Mouse (Mus musculus) stomach, embryonic 14.5 days (tissue): ENCODE data around the gene Ormdl3. TPM values are rescaled to one million over a fixed set of nuclear protein-coding genes. Genes with fewer than 3 reads are reported as not detected.

ENCODE experiments used
- ATAC-seq: fragments of 200-750 bp; cut with Nextera tagmentation; 2 replicates; pipeline ENCODE4 v1.8.0; 2017; ENCODE audit warnings: low read depth, moderate TSS enrichment; ENCODE audit not compliant: insufficient number of reproducible peaks, insufficient read depth, low FRiP score
- H3K27ac ChIP-seq: fragments of 300-500 bp; sonication (generic); 2 replicates; pipeline ENCODE4 v1.5.1; 2014; ENCODE audit warnings: mild to moderate bottlenecking, low read length, moderate library complexity, mixed read lengths
- H3K27me3 ChIP-seq: fragments of 300-500 bp; sonication (generic); 2 replicates; pipeline ENCODE4 v1.6.1; 2014; ENCODE audit warnings: low read length, control low read depth, mixed read lengths; ENCODE audit not compliant: control insufficient read depth, insufficient read depth
- H3K36me3 ChIP-seq: fragments of 300-500 bp; sonication (generic); 2 replicates; pipeline ENCODE4 v1.6.1; 2014; ENCODE audit warnings: mild to moderate bottlenecking, control low read depth, low read length, moderate library complexity, mixed read lengths; ENCODE audit not compliant: control insufficient read depth, insufficient read depth
- H3K4me1 ChIP-seq: fragments of 300-500 bp; sonication (generic); 2 replicates; pipeline ENCODE4 v1.6.1; 2014; ENCODE audit warnings: low read length, control low read depth, mixed read lengths; ENCODE audit not compliant: control insufficient read depth, insufficient read depth
- H3K4me2 ChIP-seq: fragments of 300-500 bp; sonication (generic); replicated peaks from 2 replicates; pipeline ENCODE4 v1.6.1; 2014; ENCODE audit warnings: low read depth, low read length, control low read depth
- H3K4me3 ChIP-seq: fragments of 300-500 bp; sonication (generic); 2 replicates; pipeline ENCODE4 v1.5.1; 2014; ENCODE audit warnings: low read depth, low read length, control low read depth
- H3K9ac ChIP-seq: fragments of 300-500 bp; sonication (generic); replicated peaks from 2 replicates; pipeline ENCODE4 v1.6.1; 2014; ENCODE audit warnings: low read depth, mild to moderate bottlenecking, control low read depth, low read length, moderate library complexity, mixed read lengths
- H3K9me3 ChIP-seq: fragments of 300-500 bp; sonication (generic); 2 replicates; pipeline ENCODE4 v1.6.1; 2016; ENCODE audit warnings: low read depth, low read length, control low read depth; ENCODE audit not compliant: control insufficient read depth
- WGBS: fragments of 180-500 bp; shearing (Covaris S2); extraction: QIAGEN DNeasy Blood & Tissue Kit; methylation state at CpG from one replicate; pipeline ENCODE4 v1.1.7; 2014; 5-methylcytosine and 5-hydroxymethylcytosine counted together
- polyA plus RNA-seq: library from polyadenylated mRNA; unstranded; fragments of >200 nt; fragmentation: Nextera tagmentation; extraction: Ambion mirVana; gene quantifications from 2 replicates; pipeline ENCODE4 v1.2.1, GENCODE M21; 2014

Ormdl3 gene
- polyA plus RNA-seq, 1 experiment from 2014 or later = 9.6 TPM

GRCm38 (mm10) chr11:98543414-98543813, 43.8 kb downstream of the Ormdl3 start:
- Histone ChIP-seq H3K4me2 (no peak overlapping the region), H3K9ac (no peak overlapping the region), H3K36me3 (no peaks in the 10 kb centered on the region), H3K27me3 (peaks cover 27% of the 10 kb centered on the region), H3K4me3 (no peak overlapping the region), H3K9me3 (no peaks in the 10 kb centered on the region), H3K4me1 (peaks cover 8% of the 10 kb centered on the region), H3K27ac (no peak overlapping the region)
- 66% methylated on average over 1 of the region's 1 CpGs for WGBS
- ATAC-seq = no peak

- H3K27ac ChIP-seq = no peak overlapping the region
- no peak overlapping the region for H3K9ac ChIP-seq
- H3K4me2 ChIP-seq = no peak overlapping the region
- ATAC-seq = no peak
- peaks cover 21% of the 10 kb centered on the region for H3K27me3 ChIP-seq
- no peak overlapping the region for H3K4me3 ChIP-seq
- no peaks in the 10 kb centered on the region for H3K36me3 ChIP-seq
- H3K4me1 ChIP-seq = peaks cover 8% of the 10 kb centered on the region
- no peaks in the 10 kb centered on the region for H3K9me3 ChIP-seq
- 70% methylated on average over 8 of the region's 8 CpGs for WGBS
Observed at GRCm38 (mm10) chr11:98542553-98542952, 44.6 kb downstream of the Ormdl3 start.

- Histone ChIP-seq H3K27me3 (peaks cover 6% of the 10 kb centered on the region; the same call in 1 of the 2 replicates), H3K4me1 (peaks cover 1% of the 10 kb centered on the region; the same call in 1 of the 2 replicates), H3K9ac (no peak overlapping the region), H3K4me3 (no peak overlapping the region), H3K9me3 (no peaks in the 10 kb centered on the region), H3K36me3 (no peaks in the 10 kb centered on the region), H3K27ac (no peak overlapping the region), H3K4me2 (no peak overlapping the region)
- ATAC-seq = no peak
- 83% methylated on average over 5 of the region's 5 CpGs for WGBS
Observed at GRCm38 (mm10) chr11:98540319-98540718, 46.8 kb downstream of the Ormdl3 start.

- no peak overlapping the region for H3K27ac ChIP-seq
- no peak for ATAC-seq
- no peak overlapping the region for H3K4me2 ChIP-seq
- no peaks in the 10 kb centered on the region; the same call in 1 of the 2 replicates for H3K27me3 ChIP-seq
- H3K9ac ChIP-seq = no peak overlapping the region
- H3K9me3 ChIP-seq = no peaks in the 10 kb centered on the region
- H3K4me3 ChIP-seq = no peak overlapping the region
- H3K4me1 ChIP-seq = no peaks in the 10 kb centered on the region
- no peaks in the 10 kb centered on the region for H3K36me3 ChIP-seq
Observed at GRCm38 (mm10) chr11:98537480-98538034, 49.6 kb downstream of the Ormdl3 start.

Other genes with a start within 250 kb of the Ormdl3 start
- gene Ppp1r1b, start 239.0 kb downstream of the Ormdl3 start, polyA plus RNA-seq = 8.7 and 10.7 TPM in 2 replicates
- gene Stard3, start 229.0 kb downstream of the Ormdl3 start, polyA plus RNA-seq = 42.6 and 43.7 TPM in 2 replicates
- gene Tcap, start 203.6 kb downstream of the Ormdl3 start, polyA plus RNA-seq = 0.27 and 0.36 TPM in 2 replicates
- not detected in 2 replicates for gene Pnmt, start 200.9 kb downstream of the Ormdl3 start, polyA plus RNA-seq
- gene Pgap3, start 186.9 kb downstream of the Ormdl3 start, polyA plus RNA-seq = 12.6 and 13.6 TPM in 2 replicates
- 48.0 and 50.1 TPM in 2 replicates for gene Erbb2, start 174.9 kb downstream of the Ormdl3 start, polyA plus RNA-seq
- 98.0 and 101 TPM in 2 replicates for gene Mien1, start 148.4 kb downstream of the Ormdl3 start, polyA plus RNA-seq
- gene Grb7, start 141.0 kb downstream of the Ormdl3 start, polyA plus RNA-seq = 44.0 and 44.3 TPM in 2 replicates
- gene Ikzf3, start 41.3 kb downstream of the Ormdl3 start, polyA plus RNA-seq = 0.23 and 0.41 TPM in 2 replicates
- 0.46 TPM in 1 of 2 replicates, not detected in the other for gene Zpbp2, start 36.3 kb downstream of the Ormdl3 start, polyA plus RNA-seq
- not detected in 2 replicates for gene Lrrc3c, start 10.9 kb upstream of the Ormdl3 start, polyA plus RNA-seq
- 0.59 and 0.94 TPM in 2 replicates for gene Gm12355, start 38.3 kb upstream of the Ormdl3 start, polyA plus RNA-seq
- not detected in 2 replicates for gene Gsdma3, start 39.0 kb upstream of the Ormdl3 start, polyA plus RNA-seq
- gene Gsdma2, start 59.4 kb upstream of the Ormdl3 start, polyA plus RNA-seq = not detected in 2 replicates
- gene Gsdma, start 77.0 kb upstream of the Ormdl3 start, polyA plus RNA-seq = 0.12 TPM in 1 of 2 replicates, not detected in the other
- 126 TPM in 2 replicates for gene Psmd3, start 95.2 kb upstream of the Ormdl3 start, polyA plus RNA-seq
- gene Csf3, start 113.9 kb upstream of the Ormdl3 start, polyA plus RNA-seq = not detected in 2 replicates
- gene Med24, start 142.1 kb upstream of the Ormdl3 start, polyA plus RNA-seq = 39.9 and 41.0 TPM in 2 replicates
- 61.4 and 62.9 TPM in 2 replicates for gene Thra, start 153.3 kb upstream of the Ormdl3 start, polyA plus RNA-seq
- gene Nr1d1, start 188.0 kb upstream of the Ormdl3 start, polyA plus RNA-seq = 1.7 and 2.3 TPM in 2 replicates
- 21.6 and 22.3 TPM in 2 replicates for gene Msl1, start 208.1 kb upstream of the Ormdl3 start, polyA plus RNA-seq
- gene Casc3, start 217.5 kb upstream of the Ormdl3 start, polyA plus RNA-seq = 33.7 and 35.1 TPM in 2 replicates
- gene Rapgefl1, start 249.4 kb upstream of the Ormdl3 start, polyA plus RNA-seq = 5.6 and 7.7 TPM in 2 replicates